Mouse (Mus musculus): ENCODE measurements around the gene Grasp. TPM values are rescaled to one million over a fixed set of nuclear protein-coding genes. Genes with fewer than 3 reads are reported as not detected.

The Grasp gene
- total and polyA plus RNA-seq, 3 experiments, result 4.1 to 6.3 TPM; not detected in 1

DNA sequence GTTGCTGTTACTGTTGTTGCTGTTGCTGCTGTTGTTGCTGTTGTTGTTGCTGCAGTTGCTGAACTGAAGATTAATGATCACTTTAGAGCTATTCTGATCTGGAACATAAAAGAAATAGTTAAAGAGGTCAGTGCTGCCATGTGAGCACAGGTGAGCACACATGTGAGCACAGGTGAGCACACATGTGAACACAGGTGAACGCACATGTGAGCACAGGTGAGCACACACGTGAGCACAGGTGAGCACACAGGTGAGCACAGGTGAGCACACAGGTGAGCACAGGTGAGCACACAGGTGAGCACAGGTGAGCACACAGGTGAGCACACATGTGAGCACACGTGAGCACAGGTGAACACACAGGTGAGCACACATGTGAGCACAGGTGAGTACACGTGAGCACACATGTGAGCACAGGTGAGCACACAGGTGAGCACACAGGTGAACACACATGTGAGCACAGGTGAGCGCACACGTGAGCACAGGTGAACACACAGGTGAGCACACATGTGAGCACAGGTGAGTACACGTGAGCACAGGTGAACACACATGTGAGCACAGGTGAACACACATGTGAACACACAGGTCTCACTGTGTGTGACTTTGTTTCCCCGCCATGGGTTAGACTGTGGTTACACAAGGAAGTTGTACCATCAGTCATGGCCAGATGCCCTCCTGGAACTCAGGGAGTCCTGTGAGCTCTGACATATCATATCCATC lies 27.8 kb upstream of the Grasp start:
- H3K27me3 ChIP-seq (ENCODE audit: control insufficient read depth in 1 of 2, insufficient read depth in 2 of 2, low read length in 2 of 2), result no peaks in the 10 kb centered on the region
- H3K9me3 ChIP-seq (replicated peaks; ENCODE audit: insufficient read depth, low read length), result no peaks in the 10 kb centered on the region
- peaks cover 0 to 20% of the 10 kb centered on the region in 2 experiments; a peak in 2 of 4 replicates for H3K36me3 ChIP-seq (ENCODE audit: control insufficient read depth in 1 of 2, insufficient read depth in 2 of 2, low read length in 2 of 2)
- peaks cover 6 to 26% of the 10 kb centered on the region in 2 experiments for H3K4me1 ChIP-seq (ENCODE audit: control insufficient read depth in 1 of 2, insufficient read depth in 2 of 2, low read length in 2 of 2)
- no peak overlapping the region for H3K27ac ChIP-seq (ENCODE audit: control insufficient read depth, low read depth, low read length)
- peak; percentile 55 for DNase-seq (ENCODE audit: low read depth, low spot score)
- no peak overlapping the region for H3K4me3 ChIP-seq (ENCODE audit: control insufficient read depth in 1 of 2, insufficient read depth in 1 of 2, low read depth in 2 of 2, low read length in 2 of 2)
- TF ChIP-seq CHD2 (IDR thresholded peaks at IDR 0.05; ENCODE audit: low read length), result no peak
- TF ChIP-seq MAFK (IDR thresholded peaks at IDR 0.05; ENCODE audit: borderline replicate concordance, low read depth, low read length), result no peak
- TF ChIP-seq ETS1 (IDR thresholded peaks at IDR 0.05; ENCODE audit: low read depth, low read length), result no peak
- no peak for TF ChIP-seq TCF12 (IDR thresholded peaks at IDR 0.05; ENCODE audit: low read depth, low read length)
- TF ChIP-seq UBTF (IDR thresholded peaks at IDR 0.05; ENCODE audit: borderline replicate concordance, insufficient read depth, low read depth, low read length), result no peak
- TF ChIP-seq POLR2A (IDR thresholded peaks at IDR 0.05; ENCODE audit: control insufficient read depth in 1 of 2, insufficient read depth in 1 of 2, low read depth in 1 of 2, low read length in 2 of 2, poor library complexity in 1 of 2), result 0 out of 4 replicates have a peak, but pooled peaks of 1 of the 2 experiments have one; percentile 5
- TF ChIP-seq HCFC1 (IDR thresholded peaks at IDR 0.05; ENCODE audit: low read depth, low read length), result no peak
- no peak for TF ChIP-seq MYC (IDR thresholded peaks at IDR 0.05; ENCODE audit: low read depth, low read length)
- TF ChIP-seq E2F4 (IDR thresholded peaks at IDR 0.05; ENCODE audit: borderline replicate concordance, low read depth, low read length), result no peak
- TF ChIP-seq MYB (IDR thresholded peaks at IDR 0.05; ENCODE audit: low read depth, low read length), result peak; percentile 53; the same call in 1 of the 2 replicates
- no peak for TF ChIP-seq NELFE (IDR thresholded peaks at IDR 0.05; ENCODE audit: low read depth, low read length)
- no peak for TF ChIP-seq ZMIZ1 (IDR thresholded peaks at IDR 0.05; ENCODE audit: low read depth, low read length)
- no peak for TF ChIP-seq USF2 (IDR thresholded peaks at IDR 0.05; ENCODE audit: borderline replicate concordance in 1 of 2, insufficient read depth in 1 of 2, low read depth in 1 of 2, low read length in 2 of 2)
- no peak for TF ChIP-seq ZKSCAN1 (IDR thresholded peaks at IDR 0.05; ENCODE audit: low read depth, low read length)
- no peak for TF ChIP-seq USF1 (IDR thresholded peaks at IDR 0.05; ENCODE audit: low read depth, low read length)
- no peak for TF ChIP-seq TBP (IDR thresholded peaks at IDR 0.05; ENCODE audit: low read depth, low read length)
- TF ChIP-seq EP300 (IDR thresholded peaks at IDR 0.05; ENCODE audit: low read depth in 1 of 2, low read length in 2 of 2), result peak in 1 of 2 experiments; percentile 80; a peak in 2 of 4 replicates
- TF ChIP-seq JUND (IDR thresholded peaks at IDR 0.05; ENCODE audit: low read depth, low read length), result no peak
- TF ChIP-seq MEF2A (IDR thresholded peaks at IDR 0.05; ENCODE audit: extremely low read depth, insufficient replicate concordance, low read depth, low read length, poor library complexity, severe bottlenecking), result no peak
- no peak for TF ChIP-seq MAZ (IDR thresholded peaks at IDR 0.05; ENCODE audit: low read depth, low read length)
- peak; percentile 49; the same call in 1 of the 2 replicates for TF ChIP-seq GABPA (IDR thresholded peaks at IDR 0.05; ENCODE audit: low read depth, low read length)
- no peak for TF ChIP-seq SMC3 (IDR thresholded peaks at IDR 0.05; ENCODE audit: low read depth, low read length)
- 0 out of 2 replicates have a peak, but pooled peaks cover 1% of the 10 kb centered on the region for H3K79me2 ChIP-seq (ENCODE audit: control insufficient read depth, insufficient read depth, low read length, poor library complexity)
- no peak overlapping the region for H3K9ac ChIP-seq (ENCODE audit: control insufficient read depth, low read depth, low read length, poor library complexity, severe bottlenecking)
